Mouse (Mus musculus) intestine, embryonic 15.5 days (tissue): ENCODE measurements around the gene Gm7361. TPM values are rescaled to one million over a fixed set of nuclear protein-coding genes. Genes with fewer than 3 reads are reported as not detected.
"Not testable (repeated sequence)": the region's sequence is repeated elsewhere in the genome, so short reads cannot be mapped to it uniquely, and the experiment has no call there.

Source experiments
- ATAC-seq: fragments of 200-750 bp; cut with Nextera tagmentation; 2 replicates; pipeline ENCODE4 v1.8.0; 2017; ENCODE audit warnings: moderate TSS enrichment, moderate library complexity
- H3K27ac ChIP-seq: fragments of 300-500 bp; sonication (generic); 2 replicates; pipeline ENCODE4 v1.5.1; 2015; ENCODE audit warnings: mild to moderate bottlenecking, inconsistent platforms
- H3K27me3 ChIP-seq: fragments of 300-500 bp; sonication (generic); replicated peaks from 2 replicates; pipeline ENCODE4 v1.6.1; 2015; ENCODE audit warnings: inconsistent platforms
- H3K36me3 ChIP-seq: fragments of 300-500 bp; sonication (generic); 2 replicates; pipeline ENCODE4 v1.6.1; 2015; ENCODE audit warnings: inconsistent platforms
- H3K4me1 ChIP-seq: fragments of 300-500 bp; sonication (generic); replicated peaks from 2 replicates; pipeline ENCODE4 v1.6.1; 2015; ENCODE audit warnings: inconsistent platforms
- H3K4me2 ChIP-seq: fragments of 300-500 bp; sonication (generic); replicated peaks from 2 replicates; pipeline ENCODE4 v1.6.1; 2015; ENCODE audit warnings: mild to moderate bottlenecking, inconsistent platforms
- H3K4me3 ChIP-seq: fragments of 300-500 bp; sonication (generic); replicated peaks from 2 replicates; pipeline ENCODE4 v1.5.1; 2015; ENCODE audit warnings: inconsistent platforms
- H3K9ac ChIP-seq: fragments of 300-500 bp; sonication (generic); 2 replicates; pipeline ENCODE4 v1.6.1; 2015; ENCODE audit warnings: inconsistent platforms
- H3K9me3 ChIP-seq: fragments of 300-500 bp; sonication (generic); 2 replicates; pipeline ENCODE4 v1.6.1; 2016; ENCODE audit warnings: inconsistent platforms
- WGBS: fragments of 180-500 bp; shearing (Covaris S2); methylation state at CpG from one replicate; pipeline ENCODE4 v1.1.7; 2015; 5-methylcytosine and 5-hydroxymethylcytosine counted together
- polyA plus RNA-seq: library from polyadenylated mRNA; unstranded; fragments of >200 nt; fragmentation: Nextera tagmentation; extraction: Ambion mirVana; gene quantifications from 2 replicates; pipeline ENCODE4 v1.2.1, GENCODE M21; 2015

Gene Gm7361
- polyA plus RNA-seq = not detected in 2 replicates

- WGBS = 74% methylated on average over 3 of the region's 3 CpGs
- H3K27ac ChIP-seq, H3K27me3 ChIP-seq, H3K4me3 ChIP-seq, H3K9me3 ChIP-seq, H3K4me2 ChIP-seq, ATAC-seq, H3K4me1 ChIP-seq, H3K36me3 ChIP-seq, H3K9ac ChIP-seq: not testable (repeated sequence)
Measured at GRCm38 (mm10) chr5:26257391-26257790, at the start of gene Gm7361. Gene Gm7361 (plus strand): TSS chr5:26257691.

- Histone ChIP-seq H3K4me1 (no peaks in the 10 kb centered on the region), H3K27ac (no peak overlapping the region), H3K27me3 (no peaks in the 10 kb centered on the region), H3K36me3 (no peaks in the 10 kb centered on the region), H3K4me2 (no peak overlapping the region), H3K9ac (no peak overlapping the region), H3K4me3 (no peak overlapping the region), H3K9me3 (no peaks in the 10 kb centered on the region)
- 77% methylated on average over 4 of the region's 4 CpGs for WGBS
- no peak for ATAC-seq
Measured at GRCm38 (mm10) chr5:26211030-26211429, 46.5 kb upstream of the Gm7361 start.

- WGBS = 63% methylated on average over 1 of the region's 1 CpGs
- Histone ChIP-seq H3K36me3 (no peaks in the 10 kb centered on the region), H3K9ac (no peak overlapping the region), H3K4me1 (no peaks in the 10 kb centered on the region), H3K4me3 (no peak overlapping the region), H3K9me3 (no peaks in the 10 kb centered on the region), H3K27me3 (no peaks in the 10 kb centered on the region), H3K27ac (no peak overlapping the region), H3K4me2 (no peak overlapping the region)
- ATAC-seq = no peak
Measured at GRCm38 (mm10) chr5:26222076-26222475, 35.4 kb upstream of the Gm7361 start.

- not testable (repeated sequence) for H3K9ac ChIP-seq, H3K27ac ChIP-seq, H3K27me3 ChIP-seq, H3K9me3 ChIP-seq, H3K4me3 ChIP-seq, H3K4me2 ChIP-seq, H3K36me3 ChIP-seq, ATAC-seq, H3K4me1 ChIP-seq
- WGBS = 78% methylated on average over 3 of the region's 3 CpGs
Measured at GRCm38 (mm10) chr5:26266656-26267055, 9.2 kb downstream of the Gm7361 start.

- Histone ChIP-seq H3K9ac (no peak overlapping the region), H3K4me1 (no peaks in the 10 kb centered on the region), H3K27ac (no peak overlapping the region), H3K9me3 (no peaks in the 10 kb centered on the region), H3K4me2 (no peak overlapping the region), H3K4me3 (no peak overlapping the region), H3K36me3 (no peaks in the 10 kb centered on the region), H3K27me3 (no peaks in the 10 kb centered on the region)
- no peak for ATAC-seq
- 76% methylated on average over 5 of the region's 5 CpGs for WGBS
Measured at GRCm38 (mm10) chr5:26280361-26280760, 22.9 kb downstream of the Gm7361 start.

GRCm38 (mm10) chr5:26281717-26282116 lies 24.2 kb downstream of the Gm7361 start:
- Histone ChIP-seq H3K4me2 (no peak overlapping the region), H3K9me3 (no peaks in the 10 kb centered on the region), H3K36me3 (no peaks in the 10 kb centered on the region), H3K27ac (no peak overlapping the region), H3K9ac (no peak overlapping the region), H3K4me1 (no peaks in the 10 kb centered on the region), H3K27me3 (no peaks in the 10 kb centered on the region), H3K4me3 (no peak overlapping the region)
- 81% methylated on average over 1 of the region's 1 CpGs for WGBS
- ATAC-seq = no peak

GRCm38 (mm10) chr5:26282282-26282681 lies 24.8 kb downstream of the Gm7361 start:
- H3K4me3 ChIP-seq = no peak overlapping the region
- H3K4me2 ChIP-seq = no peak overlapping the region
- H3K9ac ChIP-seq = no peak overlapping the region
- H3K4me1 ChIP-seq = no peaks in the 10 kb centered on the region
- peak; percentile 53 for ATAC-seq
- H3K27me3 ChIP-seq = no peaks in the 10 kb centered on the region
- 5% methylated on average over 4 of the region's 4 CpGs for WGBS
- no peak overlapping the region for H3K27ac ChIP-seq
- no peaks in the 10 kb centered on the region for H3K36me3 ChIP-seq
- no peaks in the 10 kb centered on the region for H3K9me3 ChIP-seq

GRCm38 (mm10) chr5:26283399-26283798 lies 25.9 kb downstream of the Gm7361 start:
- Histone ChIP-seq H3K27ac (no peak overlapping the region), H3K9ac (no peak overlapping the region), H3K4me2 (no peak overlapping the region), H3K4me1 (no peaks in the 10 kb centered on the region), H3K36me3 (no peaks in the 10 kb centered on the region), H3K27me3 (no peaks in the 10 kb centered on the region), H3K4me3 (no peak overlapping the region), H3K9me3 (no peaks in the 10 kb centered on the region)
- 63% methylated on average over 1 of the region's 1 CpGs for WGBS
- peak; percentile 81 for ATAC-seq

GRCm38 (mm10) chr5:26291621-26292020 lies 34.1 kb downstream of the Gm7361 start:
- Histone ChIP-seq H3K27ac (no peak overlapping the region), H3K9me3 (no peaks in the 10 kb centered on the region), H3K4me2 (no peak overlapping the region), H3K36me3 (no peaks in the 10 kb centered on the region), H3K9ac (no peak overlapping the region), H3K27me3 (no peaks in the 10 kb centered on the region), H3K4me3 (no peak overlapping the region), H3K4me1 (no peaks in the 10 kb centered on the region)
- 44% methylated on average over 1 of the region's 1 CpGs for WGBS
- no peak for ATAC-seq

GRCm38 (mm10) chr5:26293258-26293657 lies 35.8 kb downstream of the Gm7361 start:
- no peak for ATAC-seq

More at GRCm38 (mm10) chr5:26293258-26293657, 35.8 kb downstream of the Gm7361 start:
- Histone ChIP-seq H3K4me2 (no peak overlapping the region), H3K9ac (no peak overlapping the region), H3K27ac (no peak overlapping the region), H3K36me3 (no peaks in the 10 kb centered on the region), H3K9me3 (no peaks in the 10 kb centered on the region), H3K27me3 (no peaks in the 10 kb centered on the region), H3K4me3 (no peak overlapping the region), H3K4me1 (no peaks in the 10 kb centered on the region)
- WGBS = 37% methylated on average over 1 of the region's 1 CpGs

Other genes with a start within 250 kb of the Gm7361 start
- gene Gm5862, start 234.8 kb upstream of the Gm7361 start, polyA plus RNA-seq = not detected in 2 replicates
- not detected in 2 replicates for gene Speer4a, start 218.1 kb upstream of the Gm7361 start, polyA plus RNA-seq
- not detected in 2 replicates for gene Gm7347, start 199.1 kb upstream of the Gm7361 start, polyA plus RNA-seq
- not detected in 2 replicates for gene Gm10471, start 168.4 kb upstream of the Gm7361 start, polyA plus RNA-seq
- gene 5031410I06Rik, start 152.3 kb upstream of the Gm7361 start, polyA plus RNA-seq = 0.21 TPM in 1 of 2 replicates, not detected in the other
- gene Gm10220, start 136.3 kb upstream of the Gm7361 start, polyA plus RNA-seq = not detected in 2 replicates